Mouse (Mus musculus) right cerebral cortex, postnatal 25 days (tissue): ENCODE data around the gene Rtl1.
A peak's percentile ranks its signal among the peaks of the same experiment; 100 is the strongest.

ENCODE experiments used
- DNase-seq: peaks from one replicate; pipeline ENCODE4 v3.0.0; 2022

Gene Rtl1

GRCm38 (mm10) chr12:109560111-109560695 lies 39.9 kb downstream of the Rtl1 start:
- DNase-seq, result no peak

DNA sequence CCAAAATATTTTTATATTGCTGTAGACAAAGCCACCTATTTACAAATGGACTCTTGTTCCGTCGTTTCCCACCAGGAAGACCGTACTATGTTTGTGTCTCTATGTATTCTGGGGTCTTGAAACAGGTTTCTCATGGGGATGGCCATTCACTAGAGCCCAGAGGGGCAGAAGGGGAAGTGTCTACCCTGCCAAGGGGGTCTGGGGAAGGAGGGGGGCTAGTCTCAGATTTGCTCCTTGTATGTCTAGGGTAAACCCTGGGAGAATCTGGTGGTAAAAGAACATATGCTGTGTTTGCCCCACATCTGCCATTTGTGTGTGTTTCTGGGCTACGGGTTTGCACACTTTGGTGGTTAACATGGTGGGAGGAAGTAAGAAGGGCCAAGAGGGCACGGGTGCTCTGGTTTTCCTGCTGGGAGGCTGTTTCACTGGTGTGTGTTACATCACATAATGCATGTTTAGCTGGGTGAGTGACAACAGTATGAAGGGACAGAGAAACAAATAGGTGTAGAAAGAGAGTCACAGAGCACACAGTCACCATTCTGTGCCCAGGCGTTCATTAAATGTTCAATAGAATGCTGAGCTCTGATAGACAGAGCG lies 41.1 kb downstream of the Rtl1 start:
- no peak for DNase-seq

DNA sequence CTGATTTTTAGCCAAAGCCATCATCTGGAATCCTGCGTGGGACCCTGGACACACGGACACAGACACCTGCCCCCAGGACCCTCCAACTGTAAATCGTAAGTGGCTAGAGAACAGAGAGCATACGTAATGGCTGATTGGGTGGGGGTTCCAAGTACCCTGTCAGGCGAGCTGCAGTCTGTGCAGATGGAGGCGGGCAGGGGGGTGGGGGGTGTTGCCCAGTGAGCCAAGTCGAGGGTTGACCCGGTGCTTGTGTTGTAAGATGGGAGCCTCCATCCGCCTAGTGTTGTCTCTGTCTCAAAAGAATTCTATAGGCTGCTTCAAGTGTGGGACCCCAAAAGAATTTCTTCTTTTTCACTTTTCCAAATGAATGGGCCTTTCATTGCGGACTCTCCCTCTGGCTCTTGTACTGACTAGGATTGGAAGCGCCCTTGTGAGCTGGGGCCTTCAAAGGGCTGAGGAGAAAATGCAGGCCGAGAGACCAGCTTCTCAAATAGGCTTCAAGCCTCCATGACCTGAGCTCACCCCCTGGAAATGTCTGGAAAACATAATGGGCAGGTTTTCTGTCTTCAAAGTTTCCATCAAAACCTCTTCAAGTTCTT lies 41.8 kb downstream of the Rtl1 start:
- no peak for DNase-seq

- DNase-seq, result no peak
Measured at GRCm38 (mm10) chr12:109555837-109556409, 44.2 kb downstream of the Rtl1 start.

- no peak for DNase-seq
Measured at GRCm38 (mm10) chr12:109553568-109553967, 46.6 kb downstream of the Rtl1 start.

DNA sequence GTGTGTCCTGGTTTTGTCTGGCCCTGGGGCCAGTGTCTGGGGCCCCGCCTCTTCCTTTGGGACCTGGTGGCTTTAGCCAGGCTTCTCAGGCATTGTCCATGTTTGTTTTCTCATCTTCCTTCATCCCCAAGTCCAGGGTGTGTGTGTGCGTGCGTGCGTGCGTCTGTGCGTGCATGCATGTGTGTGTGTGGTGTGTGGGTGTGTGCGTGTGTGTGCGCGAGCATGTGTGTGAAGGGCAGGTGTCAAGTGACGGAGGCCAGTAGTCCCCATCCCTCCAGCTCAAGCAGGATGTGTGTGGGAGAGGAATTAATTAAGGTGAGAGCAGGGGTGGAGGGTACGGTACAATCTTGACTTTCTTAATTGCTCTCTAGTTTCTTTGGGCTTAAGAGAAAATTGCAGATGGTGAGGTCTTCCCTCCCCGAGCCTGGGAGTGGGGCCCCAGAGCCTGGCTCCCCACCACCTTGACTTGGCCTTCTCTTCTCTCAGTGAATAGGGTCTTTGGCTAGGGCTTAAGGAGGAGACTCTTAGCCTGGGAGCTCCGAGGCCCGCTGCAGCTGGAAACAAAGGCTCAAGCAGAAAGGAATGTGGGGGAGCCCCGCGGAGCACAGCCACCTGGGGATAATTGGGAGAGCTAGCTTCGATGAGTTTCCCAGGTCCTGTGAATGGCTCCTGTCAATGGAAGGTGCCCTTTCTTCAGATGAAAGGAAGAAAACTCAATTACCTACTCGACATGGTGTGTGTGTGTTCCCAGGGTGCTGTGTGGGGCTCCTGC lies 47.2 kb downstream of the Rtl1 start:
- DNase-seq, result no peak

DNA sequence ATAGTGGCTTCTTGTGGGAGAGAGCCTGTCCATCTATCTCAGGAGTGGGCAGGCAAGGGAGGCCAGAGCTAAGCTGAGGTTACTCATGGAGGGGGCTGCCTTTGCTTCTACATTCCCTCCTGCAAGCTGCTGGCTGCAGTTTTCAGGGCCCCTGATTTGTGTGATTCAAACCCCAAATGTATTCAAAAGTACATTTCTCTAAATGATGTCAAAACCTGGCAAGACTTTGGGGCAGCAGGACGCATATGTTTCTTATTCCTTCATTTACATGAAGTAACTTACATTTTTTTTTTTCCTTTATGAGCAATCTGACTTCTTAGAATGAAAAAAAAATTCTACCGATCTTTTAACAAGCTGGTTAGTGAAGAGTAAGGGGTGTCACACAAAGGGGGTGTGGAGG lies 48.4 kb downstream of the Rtl1 start:
- DNase-seq, result no peak

GRCm38 (mm10) chr12:109547085-109547484 lies 53.0 kb downstream of the Rtl1 start:
- DNase-seq, result no peak

GRCm38 (mm10) chr12:109545875-109546732 lies 54.0 kb downstream of the Rtl1 start:
- no peak for DNase-seq

DNA sequence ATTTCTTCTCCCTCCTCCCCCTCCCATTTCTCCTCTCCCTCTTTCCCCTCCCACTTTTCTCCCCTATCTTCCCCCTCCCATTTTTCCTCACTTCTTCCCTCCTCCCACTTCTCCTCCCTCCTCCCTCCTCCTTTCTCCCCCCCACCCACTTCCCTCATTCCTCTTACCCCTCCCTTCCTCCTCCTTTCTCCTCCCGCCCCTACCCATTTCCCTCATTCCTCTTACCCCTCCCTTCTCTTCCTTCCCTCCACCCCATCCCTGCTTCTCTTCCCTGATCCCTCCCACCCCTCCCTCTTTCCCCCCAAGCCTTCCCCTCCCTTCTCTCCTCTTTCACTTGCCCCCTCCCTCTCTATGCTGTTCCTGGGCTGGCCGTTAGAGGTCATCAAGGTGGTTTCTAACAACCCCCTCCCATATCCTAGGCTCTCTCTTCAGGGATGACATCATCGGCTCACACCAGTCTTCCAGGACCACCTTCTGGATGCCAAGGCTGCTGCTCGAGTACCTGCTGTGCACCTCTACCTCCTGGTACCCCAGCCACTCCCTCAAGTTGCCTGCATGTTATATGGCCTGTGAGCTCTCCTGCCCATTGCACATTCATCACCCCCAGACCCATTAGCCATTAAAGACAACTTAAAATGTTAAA lies 56.7 kb downstream of the Rtl1 start:
- no peak for DNase-seq

- DNase-seq, result peak; percentile 84
Measured at GRCm38 (mm10) chr12:109542635-109543249, 57.4 kb downstream of the Rtl1 start.

DNA sequence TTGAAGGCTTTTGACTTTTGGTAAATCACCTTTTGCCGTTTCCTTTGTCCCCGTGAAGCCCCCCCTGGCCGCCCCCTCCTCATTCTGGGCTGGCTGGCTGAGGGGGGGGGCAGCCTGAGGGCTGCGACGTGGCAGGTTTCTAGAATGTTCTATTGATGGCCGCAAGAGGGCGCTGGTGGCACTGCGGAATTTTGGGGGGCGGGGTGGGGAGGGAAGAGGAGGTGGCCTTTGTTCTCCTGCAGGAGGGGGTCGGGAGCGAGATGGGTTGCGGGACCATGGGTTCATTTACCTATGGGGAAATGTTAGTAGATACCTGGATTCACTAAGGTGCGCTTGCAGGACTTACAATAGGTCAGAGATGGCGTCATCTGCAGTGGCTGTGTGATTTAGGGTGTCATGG lies 58.1 kb downstream of the Rtl1 start:
- no peak for DNase-seq

DNA sequence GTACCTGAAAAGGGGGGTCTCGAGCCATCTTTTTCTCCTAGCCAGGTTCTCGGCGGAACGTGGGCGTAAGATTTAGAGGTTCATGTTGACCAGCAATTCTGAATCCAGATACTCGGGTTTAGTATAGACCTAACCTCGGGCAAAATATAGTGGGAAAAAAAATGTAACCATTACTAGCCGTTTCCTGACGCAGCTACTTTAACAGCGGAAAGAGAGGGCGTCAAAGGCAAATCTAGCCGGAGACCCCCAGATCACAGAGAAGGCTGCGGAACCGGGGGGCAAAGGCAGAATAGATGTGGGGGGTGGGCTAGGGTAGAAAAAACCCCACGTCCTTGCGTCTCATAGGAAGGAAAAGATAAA lies 58.6 kb downstream of the Rtl1 start:
- DNase-seq, result no peak

GRCm38 (mm10) chr12:109540739-109541539 lies 59.2 kb downstream of the Rtl1 start:
- DNase-seq, result peak; percentile 72

DNA sequence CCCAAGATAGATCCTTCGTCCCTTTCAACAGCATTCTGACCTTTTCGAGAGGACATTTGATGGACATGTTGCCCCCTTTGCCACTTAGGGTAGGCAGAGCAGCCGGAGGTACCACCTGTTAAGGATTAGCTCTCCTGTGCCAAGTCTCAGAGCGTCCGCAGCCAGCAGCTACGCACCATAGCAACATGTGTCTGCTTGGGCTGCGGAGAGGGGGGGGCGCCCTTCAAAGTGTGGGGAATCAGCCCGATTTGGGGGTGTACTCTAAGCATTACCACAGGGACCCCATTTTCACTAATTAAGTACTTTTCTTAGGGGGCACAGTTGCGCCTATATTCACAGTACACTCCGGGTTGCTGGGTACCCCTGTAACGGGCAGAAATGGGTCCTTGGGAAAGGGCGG lies 60.2 kb downstream of the Rtl1 start:
- no peak for DNase-seq
